In genomic region chr8:90968307-90968706, GRCm38 (mm10) we compare ENCODE assay signal across 13 mouse cellular contexts.
"Had no signal": no experiment of that assay in that cellular context is flagged by ENCODE, and none has a peak within 500 bp of the region (broad histone marks: within the 10 kb centered on the region; RNA-seq: fewer than 3 reads in every experiment).

No protein-coding gene starts in this region.

- H3K9me3 ChIP-seq: limb, embryonic 12.5 days; neural tube, embryonic 12.5 days had no signal

- H3K27me3 ChIP-seq: limb, embryonic 12.5 days; neural tube, embryonic 12.5 days had no signal

- DNase-seq: kidney, adult 11 months; kidney, adult 9 months; kidney, postnatal 4 days; lung, adult 2 months; lung, postnatal 36 days; midbrain, embryonic 14.5 days; thymus, postnatal 14 days had no signal

- ATAC-seq: lung, postnatal 0 days had no signal

- H3K4me2 ChIP-seq: limb, embryonic 12.5 days; neural tube, embryonic 12.5 days had no signal

- H3K4me1 ChIP-seq: limb, embryonic 12.5 days; neural tube, embryonic 12.5 days had no signal

- H3K27ac ChIP-seq: kidney, postnatal 0 days; layer of hippocampus, adult 2 months; limb, embryonic 12.5 days; neural tube, embryonic 12.5 days; stomach, postnatal 0 days had no signal

- H3K9ac ChIP-seq: limb, embryonic 12.5 days; neural tube, embryonic 12.5 days had no signal

- H3K4me3 ChIP-seq: layer of hippocampus, adult 2 months; limb, embryonic 12.5 days; neural tube, embryonic 12.5 days had no signal
